Mouse (Mus musculus) heart, postnatal 14 days (tissue): Measurements from ENCODE around the gene Map1s. TPM values are rescaled to one million over a fixed set of nuclear protein-coding genes. Genes with fewer than 3 reads are reported as not detected.

Experiments
- DNase-seq, 2 experiments: peaks; one replicate each; pipeline ENCODE4 v3.0.0; 2021 to 2022
- intact Hi-C: fragments of 180-260 bp; cut with DNase I; formaldehyde crosslinking; loops from one replicate; pipeline ENCODE4 v1.15.1; 2025
- microRNA-seq, 2 experiments: library from miRNA; unstranded; fragments of <30 nt; microRNA quantifications; one replicate each; pipeline ENCODE4 v1.2.0; 2021 to 2022
- total RNA-seq, 2 experiments: library from RNA; stranded (reverse); gene quantifications; 2 replicates each; pipeline ENCODE4 v1.2.3; 2021

Gene Map1s
- total RNA-seq, 2 experiments from 2014 or later, result 20.5 to 24.8 TPM

DNA sequence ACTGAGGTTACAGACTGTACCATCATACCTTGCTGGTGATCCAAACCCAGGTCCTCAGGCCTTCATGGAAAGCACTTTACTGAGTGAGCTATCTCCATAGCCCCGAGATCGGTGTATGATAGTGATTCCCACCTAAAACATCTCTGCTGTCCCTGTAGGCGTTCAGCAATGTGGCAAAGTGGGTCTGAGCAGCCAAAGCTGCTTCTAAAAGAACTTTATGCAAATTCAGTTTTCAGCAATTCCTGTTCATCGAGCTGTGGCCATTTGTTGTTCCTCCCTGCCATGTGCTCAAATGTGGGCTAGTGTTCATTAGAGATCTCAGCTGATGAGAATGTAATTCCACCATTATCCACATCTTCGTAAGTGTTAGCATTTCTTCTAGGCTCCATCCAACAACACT is 20.7 kb downstream of the Map1s start:
- no peak for DNase-seq
- intact Hi-C loops, result no loop called here

DNA sequence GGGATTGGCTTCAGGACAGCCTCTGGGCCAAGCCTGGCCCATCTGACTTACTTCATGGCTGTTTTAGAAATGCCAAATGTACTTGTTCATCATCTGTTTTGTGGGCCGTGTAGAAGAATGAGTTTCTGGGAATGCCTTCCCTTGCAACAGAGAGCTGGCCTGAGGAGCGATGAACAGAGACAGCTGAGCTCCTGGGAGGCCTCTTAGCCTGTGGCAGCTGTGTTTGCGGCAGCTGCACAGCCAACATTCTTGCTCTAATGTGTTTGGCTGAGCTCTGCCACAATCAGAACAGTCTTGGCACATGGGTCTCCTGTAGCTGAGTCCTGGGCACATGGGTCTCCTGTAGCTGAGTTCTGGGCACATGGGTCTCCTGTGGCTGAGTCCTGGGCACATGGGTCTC is 22.4 kb downstream of the Map1s start:
- intact Hi-C loops, result no loop called here
- no peak for DNase-seq

DNA sequence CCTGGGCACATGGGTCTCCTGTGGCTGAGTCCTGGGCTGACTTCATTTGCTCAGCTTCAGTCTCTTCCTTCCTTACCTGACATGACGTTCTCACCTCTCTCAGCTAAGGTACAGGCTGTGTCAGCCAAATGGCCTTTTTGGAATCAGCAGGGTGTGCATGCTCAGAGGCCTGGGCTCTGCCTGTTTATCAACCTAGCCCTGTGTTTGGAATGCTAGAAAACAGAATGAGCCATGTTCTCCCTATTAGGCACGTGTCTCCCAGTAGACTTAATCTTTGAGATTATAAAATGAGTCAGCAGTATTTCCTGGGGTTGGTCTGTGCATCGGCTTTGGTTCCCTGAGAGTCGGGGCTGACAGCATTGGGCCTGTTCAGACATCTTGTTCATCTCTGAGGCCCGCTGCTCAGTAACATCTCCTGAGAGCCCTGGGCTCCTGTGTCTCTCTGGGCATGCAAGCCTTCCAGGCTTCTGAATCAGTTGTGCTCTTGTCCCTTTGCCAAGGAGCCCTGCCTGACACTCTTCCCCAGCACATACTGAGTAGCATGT is 23.1 kb downstream of the Map1s start:
- DNase-seq, result no peak
- intact Hi-C loops, result no loop called here

DNA sequence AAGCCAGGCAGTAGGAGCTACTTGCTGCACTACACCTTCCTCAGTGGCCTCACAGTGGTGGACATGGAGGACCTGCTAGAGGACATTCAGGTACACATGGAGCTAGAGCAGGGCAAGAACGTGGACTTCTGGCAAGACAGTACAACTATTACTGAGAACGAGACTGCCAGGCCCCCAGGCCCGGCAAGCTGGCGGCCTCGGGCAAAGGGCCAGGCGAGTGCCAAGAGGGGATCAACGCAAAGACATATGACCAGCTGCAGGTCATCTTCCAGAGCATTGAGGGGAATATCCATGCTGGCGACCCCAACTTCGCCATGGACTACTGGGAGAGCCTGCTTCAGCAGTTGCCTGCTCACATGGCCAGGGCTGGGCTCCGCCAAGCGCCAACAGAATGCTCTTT is 26.0 kb downstream of the Map1s start:
- intact Hi-C loops, result no loop called here
- no peak for DNase-seq

DNA sequence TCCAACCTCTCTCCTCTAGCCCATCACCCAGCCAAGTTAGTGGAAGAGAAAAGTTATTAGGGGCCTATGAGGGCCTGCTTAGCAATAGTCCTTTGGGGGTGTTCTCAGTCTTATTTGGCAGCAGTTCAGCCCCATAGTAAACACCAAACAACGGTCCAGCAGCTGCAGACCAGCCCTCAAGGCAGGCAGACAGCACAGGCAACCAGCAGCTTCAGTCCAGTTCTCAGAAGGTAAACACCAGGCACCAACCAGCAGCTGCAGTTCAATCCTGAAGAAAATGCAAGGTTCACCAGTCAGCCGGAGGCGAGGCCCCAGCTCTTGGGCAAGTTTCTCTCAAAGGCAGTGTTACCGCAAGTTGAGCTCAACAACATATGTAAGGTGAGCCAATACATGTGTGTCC is 27.3 kb downstream of the Map1s start:
- DNase-seq, result no peak
- intact Hi-C loops, result no loop called here

- intact Hi-C loops, result no loop called here
- no peak for DNase-seq
Measured at GRCm38 (mm10) chr8:70934786-70935185, 29.1 kb downstream of the Map1s start.

- DNase-seq, result no peak
- intact Hi-C loops, result no loop called here
Measured at GRCm38 (mm10) chr8:70937200-70937599, 31.5 kb downstream of the Map1s start.

DNA sequence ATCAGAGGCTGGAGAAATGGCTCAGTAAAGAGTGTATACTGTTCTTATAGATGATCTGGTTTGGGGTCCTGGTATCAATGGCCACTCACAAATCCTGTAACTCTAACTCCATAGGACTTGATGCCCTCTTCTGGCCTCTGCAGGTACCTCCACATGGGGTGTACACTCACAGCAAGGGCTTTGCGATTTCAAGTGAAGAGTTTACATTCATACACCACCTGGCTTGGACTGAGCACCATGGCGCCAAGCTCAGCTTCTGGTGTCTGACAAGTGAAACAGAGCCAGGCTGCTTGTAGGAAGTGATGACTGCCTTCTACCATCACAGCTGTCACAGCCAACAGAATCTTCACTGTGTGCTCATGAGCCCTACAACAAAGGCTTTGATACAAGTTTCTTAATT is 35.7 kb downstream of the Map1s start:
- intact Hi-C loops, result no loop called here
- no peak for DNase-seq

GRCm38 (mm10) chr8:70943187-70943586 is 37.5 kb downstream of the Map1s start:
- no peak for DNase-seq
- intact Hi-C loops, result no loop called here

DNA sequence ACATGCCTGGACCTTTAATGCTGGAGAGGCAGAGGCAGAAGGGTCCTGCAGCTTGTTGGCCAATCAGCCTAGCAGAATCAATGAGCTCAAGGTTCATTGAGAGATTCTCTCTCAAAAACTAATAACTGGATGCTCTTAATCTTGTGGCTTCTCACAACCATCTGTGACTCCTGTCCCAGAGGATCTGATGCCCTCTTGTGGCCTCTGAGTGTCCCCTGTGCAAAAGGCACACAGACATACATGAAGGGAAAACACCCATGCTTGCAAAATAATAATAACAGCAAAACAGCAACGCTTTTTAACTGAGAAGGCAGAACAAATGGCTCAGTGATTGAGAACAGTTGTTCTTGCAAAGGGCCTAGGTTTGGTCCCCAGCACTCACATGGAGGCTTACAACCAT is 44.1 kb downstream of the Map1s start:
- intact Hi-C loops, result no loop called here
- DNase-seq, result no peak

DNA sequence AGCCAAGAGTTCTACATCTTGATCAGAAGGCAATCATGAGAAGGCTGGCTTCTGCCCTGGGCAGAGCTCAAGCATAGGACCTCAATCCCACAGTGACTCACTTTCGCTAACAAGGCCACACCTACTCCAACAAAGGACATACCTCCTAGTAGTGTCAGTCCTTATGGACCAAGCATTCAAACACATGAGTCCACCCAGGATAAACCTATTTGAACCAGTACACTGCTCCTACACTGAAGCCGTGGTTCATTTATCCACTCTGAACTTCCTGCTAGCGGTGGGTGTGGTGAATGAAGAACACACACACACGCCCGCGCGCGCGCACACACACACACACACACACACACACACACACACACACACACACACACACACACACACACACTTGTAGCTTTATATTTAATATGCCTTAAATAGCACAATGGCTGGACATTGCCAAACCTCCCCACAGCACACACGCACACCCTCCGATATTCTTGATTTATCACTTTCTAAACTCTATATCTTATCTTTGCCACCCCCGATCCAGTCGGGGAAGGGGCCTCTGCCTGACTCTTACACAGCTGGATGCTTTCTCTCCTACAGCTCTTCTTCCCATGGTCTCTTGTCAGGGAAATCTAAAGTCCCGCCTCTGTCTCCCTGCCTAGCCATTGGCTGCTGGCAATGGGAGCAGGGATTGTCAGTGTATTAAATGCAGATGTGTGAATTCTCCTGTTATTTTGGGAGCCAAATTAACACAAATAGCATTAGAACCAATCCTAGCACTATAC is 55.2 kb downstream of the Map1s start:
- intact Hi-C loops, result no loop called here
- no peak for DNase-seq

DNA sequence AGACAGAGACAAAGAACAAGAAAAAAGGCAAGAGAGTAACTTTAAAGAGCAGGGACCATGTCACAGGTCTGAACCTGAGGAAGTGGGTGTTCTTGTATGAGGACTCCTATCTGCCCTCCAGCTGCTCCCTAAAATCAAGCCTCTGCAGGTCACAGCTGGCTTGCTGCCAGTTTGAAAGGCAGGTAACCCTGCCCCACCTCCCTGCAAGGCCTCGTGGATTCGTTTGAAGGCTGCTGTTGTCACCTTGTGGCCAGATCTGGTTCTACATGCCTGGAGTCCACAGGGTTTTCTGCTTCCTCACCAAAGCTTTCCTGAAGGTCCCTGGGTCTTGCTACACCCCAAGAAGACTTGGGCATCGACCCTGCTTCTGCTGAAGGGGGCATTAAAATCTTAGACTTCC is 58.4 kb downstream of the Map1s start:
- peak; percentile 3 to 41 for DNase-seq
- intact Hi-C loops, result loop anchor here (2.0 kb wide), 1 partner anchor 65 kb away; no protein-coding TSS in a partner anchor

GRCm38 (mm10) chr8:70964861-70965260 is 59.1 kb downstream of the Map1s start:
- intact Hi-C loops, result loop anchor here (2.0 kb wide), 1 partner anchor 66 kb away; no protein-coding TSS in a partner anchor
- DNase-seq, result no peak

Small RNA genes within 50 kb of the gene (microRNA-seq; reads per million reads assigned to microRNA genes)
- gene Mir1969, result 2.4 to 16.1 reads per million in 2 experiments
- gene Mir7067, result 0.27 to 2.4 reads per million in 2 experiments

Other genes with a start within 250 kb of the Map1s start
- gene Pgpep1, start 245.5 kb upstream of the Map1s start, total RNA-seq, result 10 to 100 TPM; 38.4 to 46.8 TPM
- gene Lsm4, start 232.7 kb upstream of the Map1s start, total RNA-seq, result 10 to 100 TPM; 75.0 to 76.5 TPM
- 100 to 1,000 TPM; 159 to 162 TPM for gene Jund, start 207.0 kb upstream of the Map1s start, total RNA-seq
- gene Iqcn, start 202.5 kb upstream of the Map1s start, total RNA-seq, result under 1 TPM; 0.10 to 0.12 TPM
- not detected for gene Gm3336, start 187.4 kb upstream of the Map1s start, total RNA-seq
- 1 to 10 TPM; 4.5 to 4.6 TPM for gene Pde4c, start 182.2 kb upstream of the Map1s start, total RNA-seq
- 10 to 100 TPM; 51.6 to 51.9 TPM for gene Rab3a, start 151.3 kb upstream of the Map1s start, total RNA-seq
- gene Mpv17l2, start 145.0 kb upstream of the Map1s start, total RNA-seq, result 10 to 100 TPM; 29.3 to 29.9 TPM
- gene Pik3r2, start 129.2 kb upstream of the Map1s start, total RNA-seq, result 10 to 100 TPM; 31.4 to 33.1 TPM
- gene Mast3, start 100.9 kb upstream of the Map1s start, total RNA-seq, result 10 to 100 TPM in 1 of 2 experiments, 1 to 10 TPM in 1; 9.4 to 11.1 TPM
- under 1 TPM; 0.12 to 0.59 TPM for gene Il12rb1, start 97.5 kb upstream of the Map1s start, total RNA-seq
- gene Arrdc2, start 66.2 kb upstream of the Map1s start, total RNA-seq, result 10 to 100 TPM; 22.4 to 23.9 TPM
- 1 to 10 TPM; 3.8 to 4.0 TPM for gene Kcnn1, start 42.7 kb upstream of the Map1s start, total RNA-seq
- 10 to 100 TPM; 38.8 to 40.1 TPM for gene Ccdc124, start 32.0 kb upstream of the Map1s start, total RNA-seq
- under 1 TPM in 1 of 2 experiments, not detected in 1; 0.07 TPM for gene Slc5a5, start 13.2 kb upstream of the Map1s start, total RNA-seq
- gene Rpl18a, start 8.5 kb upstream of the Map1s start, total RNA-seq, result 100 to 1,000 TPM; 901 to 988 TPM